Mouse (Mus musculus) megakaryocyte, adult 5-6 weeks (primary cell): Measurements from ENCODE around the gene Maml3. TPM values are rescaled to one million over a fixed set of nuclear protein-coding genes. Genes with fewer than 3 reads are reported as not detected.

Experiments
- ATAC-seq: 2 replicates; pipeline ENCODE4 v1.8.0; 2016; ENCODE audit warnings: mild to moderate bottlenecking, inconsistent platforms; ENCODE audit not compliant: poor library complexity, severe bottlenecking
- total RNA-seq, 2 experiments: library from RNA; stranded (forward) in 1 of 2; stranded (reverse) in 1 of 2; fragments of 153-499, 151-499 nt in 1 of 2; fragments of 221-1000, 200-1000 nt in 1 of 2; gene quantifications; 2 replicates each; pipeline versions ENCODE4 v1.2.3 to v1.2.4; 2015 to 2017

Maml3 gene
- total RNA-seq, 2 experiments from 2014 or later: 3.1 to 4.3 TPM

DNA sequence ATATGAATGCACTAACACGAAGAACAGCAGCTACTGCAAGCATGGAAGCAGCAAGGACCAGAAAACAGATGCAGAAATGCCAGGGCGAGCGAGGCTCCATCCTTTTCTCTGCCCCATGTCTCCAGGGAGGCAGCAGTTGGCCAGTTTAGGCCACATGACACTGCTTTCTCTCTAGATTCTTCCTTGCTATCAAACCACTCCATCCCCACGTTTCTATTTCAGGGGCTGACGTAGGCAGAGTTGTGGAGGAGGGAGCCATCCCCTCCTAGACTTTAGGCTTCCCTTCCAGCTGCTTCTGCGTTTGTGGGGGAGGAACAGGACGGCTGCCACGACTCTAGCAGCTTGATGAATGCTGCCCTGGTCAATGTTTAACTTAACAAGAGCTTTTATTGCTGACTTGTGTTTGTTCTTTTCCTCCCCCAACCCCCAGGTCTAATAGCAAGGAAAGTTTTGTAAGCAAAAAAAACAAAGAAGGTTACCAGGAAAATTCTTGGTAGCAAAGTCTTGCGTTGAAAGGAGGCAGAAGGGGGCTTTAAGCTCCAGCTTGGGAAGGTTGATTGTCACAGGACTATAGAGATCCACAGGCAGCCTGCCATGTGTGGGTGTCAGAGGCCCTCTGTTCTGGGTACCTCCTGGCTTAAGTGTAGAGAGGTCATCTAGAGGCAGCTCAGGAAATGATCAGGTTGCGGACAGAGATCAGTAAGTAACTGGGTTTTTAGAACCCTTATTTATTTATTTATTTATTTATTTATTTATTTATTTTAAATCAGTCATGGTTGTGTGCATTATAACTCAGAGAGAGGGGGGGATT lies 188.6 kb downstream of the Maml3 start:
- ATAC-seq: no peak

DNA sequence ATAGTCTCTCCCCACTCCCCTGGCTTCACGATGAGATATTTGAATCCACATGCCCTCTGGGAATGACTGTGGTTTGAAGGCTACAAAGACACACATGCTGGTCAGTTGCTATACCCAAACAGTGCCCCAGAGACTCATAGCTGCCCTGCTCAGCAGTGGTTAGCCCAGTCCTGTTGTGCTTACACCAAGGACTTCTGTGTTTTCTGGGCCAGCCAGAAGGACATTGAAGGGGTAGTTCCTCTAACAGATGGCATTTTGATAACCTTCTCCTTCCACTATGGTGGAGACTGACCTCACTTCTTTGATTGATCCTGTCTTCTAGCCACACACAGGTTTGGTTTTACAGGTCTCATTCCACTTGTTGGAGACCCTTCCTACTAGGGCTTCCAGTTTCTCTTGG lies 189.5 kb downstream of the Maml3 start:
- peak; percentile 45; the same call in 1 of the 2 replicates for ATAC-seq

DNA sequence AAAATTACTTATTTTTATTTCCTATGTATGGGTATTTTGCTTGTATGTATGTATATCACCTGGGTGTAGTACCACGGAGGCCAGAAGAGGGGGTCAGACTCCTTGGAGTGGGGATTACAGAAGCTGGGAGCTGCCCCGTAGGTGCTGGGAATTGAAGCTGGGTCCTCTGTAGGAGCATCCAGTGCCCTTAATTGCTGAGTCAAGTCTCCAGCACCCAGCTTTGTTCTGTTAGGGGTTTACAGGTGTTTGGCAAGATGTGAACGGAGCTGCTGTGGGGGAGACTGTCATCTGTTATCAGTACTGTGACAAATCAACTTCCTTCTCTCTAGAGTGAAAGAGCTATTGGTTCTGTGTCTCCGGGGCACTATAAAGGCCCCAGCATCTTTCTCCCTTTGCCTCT lies 190.0 kb downstream of the Maml3 start:
- ATAC-seq: peak; percentile 47; the same call in 1 of the 2 replicates

GRCm38 (mm10) chr3:51913498-51913897 lies 191.4 kb downstream of the Maml3 start:
- ATAC-seq: no peak

- ATAC-seq: no peak
Measured at GRCm38 (mm10) chr3:51912214-51912613, 192.7 kb downstream of the Maml3 start.

DNA sequence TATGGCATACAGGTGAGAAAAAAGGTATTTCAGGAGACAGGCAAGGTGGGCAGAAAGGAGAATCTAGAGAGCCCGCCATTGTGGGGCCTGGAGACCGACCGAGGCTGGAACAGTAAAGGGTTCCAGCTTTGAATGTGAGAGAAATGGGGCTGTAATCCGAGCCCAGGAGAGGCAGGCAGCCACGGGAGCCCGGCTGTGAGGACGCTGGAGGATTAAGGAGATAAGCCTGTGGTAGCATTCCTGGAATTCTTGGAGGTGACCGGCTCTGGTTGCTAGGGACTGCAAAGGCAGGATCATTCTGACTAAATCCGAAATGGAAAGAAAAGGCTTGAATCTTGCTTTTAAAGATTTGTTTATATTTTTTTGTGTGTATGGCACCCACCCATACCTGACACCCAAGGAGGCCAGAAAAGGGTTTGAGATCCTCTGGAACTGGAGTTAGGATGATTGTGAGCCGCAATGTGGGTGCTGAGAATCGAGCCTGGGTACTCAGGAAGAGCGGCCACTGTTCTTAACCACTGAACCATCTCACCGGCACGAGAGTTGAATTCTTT lies 196.4 kb downstream of the Maml3 start:
- no peak for ATAC-seq

- no peak for ATAC-seq
Measured at GRCm38 (mm10) chr3:51907113-51907860, 197.6 kb downstream of the Maml3 start.

GRCm38 (mm10) chr3:51905903-51906302 lies 199.0 kb downstream of the Maml3 start:
- ATAC-seq: no peak

DNA sequence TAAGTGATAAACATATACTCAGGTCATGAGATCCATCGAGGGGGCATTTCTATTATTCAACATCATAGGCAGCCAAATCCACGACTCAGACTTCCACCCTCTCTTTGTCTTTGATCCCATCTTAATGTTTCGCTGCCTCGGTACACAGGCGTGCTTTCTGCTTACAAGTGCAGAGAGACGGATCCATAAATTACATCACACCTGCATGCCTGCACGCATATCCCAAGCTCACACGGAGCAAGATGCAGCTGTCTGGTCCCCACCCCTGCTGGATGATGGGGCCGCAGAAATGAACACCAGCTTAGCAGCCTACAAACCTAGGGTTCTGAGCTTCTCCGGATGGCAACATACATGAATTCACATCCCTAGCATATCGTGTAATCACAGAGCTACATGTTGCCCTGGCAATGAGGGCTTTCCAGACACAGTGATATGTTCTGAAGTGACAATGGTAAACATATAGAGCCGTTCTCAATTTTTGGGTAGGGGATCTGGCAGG lies 200.5 kb downstream of the Maml3 start:
- no peak for ATAC-seq

DNA sequence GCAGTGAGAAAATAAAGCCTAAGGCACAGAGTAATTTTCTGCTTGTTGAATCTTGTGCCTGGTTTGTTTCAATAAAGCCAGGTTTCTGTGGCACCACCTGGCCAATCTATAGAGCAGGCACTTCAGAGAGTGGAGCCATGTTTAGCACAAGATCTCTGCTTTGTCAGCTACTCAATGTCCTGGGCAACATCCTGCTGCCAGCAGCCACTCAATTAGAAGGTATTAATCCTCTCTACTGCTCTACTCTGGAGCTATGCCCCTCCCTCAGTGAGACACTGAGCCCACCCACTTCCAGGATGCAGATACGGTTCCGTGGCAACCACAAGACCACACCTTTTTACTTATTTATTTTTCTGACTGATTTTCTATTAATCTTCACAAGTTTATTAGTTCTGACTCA lies 203.7 kb downstream of the Maml3 start:
- ATAC-seq: no peak

DNA sequence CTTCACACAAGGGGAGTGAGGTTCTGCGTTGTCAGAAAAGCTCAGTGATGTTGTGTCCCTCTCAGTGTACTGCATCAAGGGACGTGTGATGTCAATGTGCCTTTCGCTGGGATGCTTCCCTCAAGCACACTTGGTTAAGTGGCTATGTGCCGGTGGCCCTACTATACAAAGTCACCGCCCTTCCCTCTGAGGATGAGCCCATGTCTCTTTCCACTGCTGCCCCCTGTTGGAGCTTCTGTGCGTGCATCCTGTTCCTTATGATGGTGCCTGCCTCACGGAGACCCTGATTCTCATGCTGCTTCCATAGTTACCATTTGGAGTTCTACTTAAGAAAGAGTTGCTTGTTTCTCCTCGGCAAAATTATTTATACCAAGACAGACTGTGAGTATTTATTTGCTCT lies 210.4 kb downstream of the Maml3 start:
- no peak for ATAC-seq

DNA sequence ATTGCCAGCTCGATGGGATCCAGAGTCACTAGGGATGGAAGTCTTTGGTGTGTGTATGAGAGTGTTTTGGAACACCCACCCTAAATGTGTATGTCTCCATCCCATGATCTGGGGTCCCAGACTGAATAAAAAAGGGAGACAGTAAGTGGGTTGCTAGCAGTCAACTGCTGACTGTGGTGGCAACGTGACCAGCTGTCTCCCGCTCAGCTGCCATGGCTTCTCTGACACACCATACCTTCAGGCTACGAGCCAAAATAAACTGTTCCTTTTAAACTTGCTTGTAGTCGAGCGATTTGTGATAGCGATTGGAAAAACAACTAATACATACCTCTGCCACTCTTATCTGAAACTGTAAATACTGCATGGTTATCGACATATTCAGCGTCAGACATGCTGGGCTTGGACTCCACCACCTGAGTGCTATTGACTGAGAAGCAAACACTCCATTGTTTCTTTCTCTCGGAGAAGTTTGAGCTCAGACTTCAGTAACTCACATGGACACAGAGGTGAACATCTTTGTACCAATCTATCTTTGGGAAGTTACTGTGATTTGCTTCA lies 213.2 kb downstream of the Maml3 start:
- no peak for ATAC-seq

DNA sequence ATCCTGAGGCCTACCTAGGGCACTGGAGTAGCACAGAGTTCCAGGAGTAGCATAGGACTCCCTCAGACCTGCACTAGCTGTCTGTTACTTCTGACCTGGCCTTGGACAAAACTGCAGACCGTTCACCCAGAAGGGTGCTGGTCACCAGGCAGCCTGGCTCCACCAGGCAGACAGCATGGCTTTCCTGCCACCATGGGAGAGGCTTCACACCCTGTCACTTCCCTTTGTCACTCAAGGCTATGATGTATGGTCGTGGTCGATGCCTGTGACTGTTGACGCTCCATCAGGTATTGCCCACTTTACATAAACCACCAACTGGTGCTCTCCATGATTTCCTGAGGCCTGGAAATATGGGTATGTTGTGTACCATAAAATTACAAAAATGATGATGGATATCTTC lies 214.7 kb downstream of the Maml3 start:
- 0 out of 2 replicates have a peak, but pooled peaks have one; percentile 33 for ATAC-seq

- ATAC-seq: no peak
Measured at GRCm38 (mm10) chr3:51889776-51890175, 215.1 kb downstream of the Maml3 start.

DNA sequence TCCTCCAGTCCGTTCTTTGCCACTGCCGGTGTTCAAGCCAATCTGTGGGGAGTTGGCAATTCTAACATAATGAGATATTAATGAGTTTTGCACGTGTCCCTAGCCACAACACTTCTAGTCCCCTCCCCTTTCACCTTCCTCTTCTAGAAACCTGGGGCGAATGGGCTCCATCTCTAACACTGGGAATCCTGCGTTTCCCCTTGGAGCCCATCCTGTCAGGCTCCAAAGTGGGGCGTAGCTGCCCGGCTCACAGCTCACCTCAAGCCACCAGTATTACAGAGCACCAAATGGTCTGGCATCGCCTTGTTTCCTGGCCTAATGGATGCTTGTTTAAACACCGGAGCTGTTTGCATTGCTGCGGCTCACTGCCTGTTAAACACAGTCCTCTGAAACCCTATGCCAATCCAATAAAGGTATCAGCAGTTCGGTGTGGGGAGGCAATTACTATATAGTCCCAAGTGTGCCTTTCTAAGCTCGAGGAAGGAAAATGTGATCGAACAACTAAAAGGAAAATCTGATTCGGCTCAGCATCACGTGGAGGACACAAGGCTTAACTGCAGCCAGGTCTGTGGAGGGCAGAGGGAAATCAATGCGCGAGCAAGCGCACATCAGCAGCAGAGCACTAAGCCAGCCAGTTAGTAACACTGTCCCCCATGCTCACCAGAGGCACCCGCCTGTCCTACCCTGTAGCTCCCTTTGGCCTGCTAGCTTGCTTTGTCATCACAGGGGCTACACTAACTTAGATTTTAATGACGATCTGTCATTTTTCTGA lies 216.0 kb downstream of the Maml3 start:
- no peak for ATAC-seq

GRCm38 (mm10) chr3:51888295-51888661 lies 216.6 kb downstream of the Maml3 start:
- ATAC-seq: no peak

DNA sequence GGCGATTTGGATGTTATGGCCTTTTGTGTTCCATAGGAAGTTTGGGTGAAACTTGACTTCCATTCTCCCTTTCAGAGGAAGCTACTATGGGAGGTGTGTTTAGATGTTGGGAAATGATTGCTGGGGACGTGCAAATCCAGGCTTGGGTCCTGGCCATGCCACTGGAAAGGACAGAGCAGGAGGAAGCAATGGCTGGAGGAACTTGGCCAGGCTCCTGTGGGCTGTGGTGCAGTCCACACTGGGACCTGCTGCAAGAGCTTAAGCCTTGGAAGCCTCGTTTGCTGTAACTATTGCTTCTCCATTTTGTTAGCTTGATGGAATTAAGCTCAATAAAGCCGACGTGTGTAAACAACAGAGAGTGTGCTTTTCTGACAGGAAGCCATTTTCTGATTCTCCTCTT lies 219.0 kb downstream of the Maml3 start:
- ATAC-seq: no peak

DNA sequence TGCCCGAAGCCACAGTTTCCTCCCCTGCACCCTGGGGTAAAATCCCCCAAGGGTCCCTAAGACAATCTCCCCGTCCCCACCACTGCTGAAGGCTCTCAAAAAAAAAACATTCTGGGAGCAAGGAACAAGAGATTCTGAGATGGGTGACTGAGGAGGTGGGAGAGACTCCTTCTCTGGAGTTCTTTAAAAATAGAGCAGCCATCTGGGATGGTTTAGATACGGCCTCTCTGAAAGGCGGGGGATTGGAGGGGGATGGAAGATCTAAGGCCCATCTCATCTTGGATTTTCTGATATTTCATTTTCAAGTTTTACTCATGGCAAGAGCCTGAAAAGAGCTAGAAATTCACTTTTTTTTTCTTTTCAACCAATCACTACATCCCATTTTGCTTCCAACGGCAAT lies 219.4 kb downstream of the Maml3 start:
- no peak for ATAC-seq

- peak; percentile 85 for ATAC-seq
Measured at GRCm38 (mm10) chr3:51881981-51882380, 222.9 kb downstream of the Maml3 start.

DNA sequence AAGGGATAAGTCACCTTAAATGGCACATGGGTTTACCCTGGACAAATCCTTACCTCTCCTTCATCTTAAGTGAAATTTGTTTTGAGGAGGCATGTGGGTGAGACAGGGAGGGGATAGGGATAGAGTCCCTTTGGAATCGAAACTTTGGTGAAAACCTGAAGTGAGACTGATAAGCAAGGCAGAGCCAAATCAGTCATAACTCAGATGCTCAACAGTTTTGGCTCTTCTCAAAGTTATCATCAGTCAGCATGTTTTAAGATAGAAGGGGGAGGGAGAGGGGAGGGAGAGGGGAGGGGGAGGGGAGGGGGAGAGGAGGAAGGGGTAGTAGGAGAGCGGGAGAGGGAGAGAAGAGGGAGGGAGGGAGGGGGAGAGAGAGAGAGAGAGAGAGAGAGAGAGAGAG lies 223.5 kb downstream of the Maml3 start:
- no peak for ATAC-seq
